Mouse (Mus musculus) stomach, postnatal 0 days (tissue): ENCODE measurements at regions not wholly inside any gene's neighbourhood (a gene's known extent, or its start where the extent isn't known, plus 50 kb on each side); places are given as distances from the start of the nearest gene placed in this dataset.

Source experiments
- ATAC-seq: fragments of 200-750 bp; cut with Nextera tagmentation; 2 replicates; pipeline ENCODE4 v1.8.0; 2017; ENCODE audit not compliant: low FRiP score, low TSS enrichment
- DNase-seq: peaks from one replicate; pipeline ENCODE4 v3.0.0-alpha.2; 2016; ENCODE audit warnings: low spot score
- H3K27ac ChIP-seq: fragments of 300-500 bp; sonication (generic); replicated peaks from 2 replicates; pipeline ENCODE4 v1.5.1; 2014; ENCODE audit warnings: mild to moderate bottlenecking, control low read depth
- H3K27me3 ChIP-seq: fragments of 300-500 bp; sonication (generic); 2 replicates; pipeline ENCODE4 v1.6.1; 2014; ENCODE audit warnings: low read length; ENCODE audit not compliant: control insufficient read depth, insufficient read depth
- H3K36me3 ChIP-seq: fragments of 300-500 bp; sonication (generic); 2 replicates; pipeline ENCODE4 v1.6.1; 2014; ENCODE audit warnings: low read length, mixed read lengths; ENCODE audit not compliant: control insufficient read depth, insufficient read depth
- H3K4me1 ChIP-seq: fragments of 300-500 bp; sonication (generic); replicated peaks from 2 replicates; pipeline ENCODE4 v1.6.1; 2014; ENCODE audit warnings: antibody characterized with exemption; ENCODE audit not compliant: control insufficient read depth, insufficient read depth
- H3K4me2 ChIP-seq: fragments of 300-500 bp; sonication (generic); replicated peaks from 2 replicates; pipeline ENCODE4 v1.6.1; 2014; ENCODE audit warnings: low read depth, mild to moderate bottlenecking, control low read depth, moderate library complexity
- H3K4me3 ChIP-seq: fragments of 300-500 bp; sonication (generic); 2 replicates; pipeline ENCODE4 v1.5.1; 2014; ENCODE audit warnings: low read depth, low read length, control low read depth
- H3K9ac ChIP-seq: fragments of 300-500 bp; sonication (generic); 2 replicates; pipeline ENCODE4 v1.6.1; 2014; ENCODE audit warnings: mild to moderate bottlenecking, low read length, control low read depth, mixed read lengths
- H3K9me3 ChIP-seq: fragments of 300-500 bp; sonication (generic); 2 replicates; pipeline ENCODE4 v1.6.1; 2016; ENCODE audit warnings: low read length; ENCODE audit not compliant: control insufficient read depth
- CTCF ChIP-seq: IDR thresholded peaks from 2 replicates; pipeline ENCODE4 v1.5.1; 2016; ENCODE audit warnings: antibody characterized with exemption, low read depth, mild to moderate bottlenecking, moderate library complexity
- EP300 ChIP-seq: optimal IDR thresholded peaks from 2 replicates; pipeline ENCODE3; 2016; ENCODE audit warnings: antibody characterized with exemption
- WGBS: fragments of 180-500 bp; shearing (Covaris S2); extraction: QIAGEN DNeasy Blood & Tissue Kit; methylation state at CpG from one replicate; pipeline ENCODE4 v1.1.7; 2014; 5-methylcytosine and 5-hydroxymethylcytosine counted together

DNA sequence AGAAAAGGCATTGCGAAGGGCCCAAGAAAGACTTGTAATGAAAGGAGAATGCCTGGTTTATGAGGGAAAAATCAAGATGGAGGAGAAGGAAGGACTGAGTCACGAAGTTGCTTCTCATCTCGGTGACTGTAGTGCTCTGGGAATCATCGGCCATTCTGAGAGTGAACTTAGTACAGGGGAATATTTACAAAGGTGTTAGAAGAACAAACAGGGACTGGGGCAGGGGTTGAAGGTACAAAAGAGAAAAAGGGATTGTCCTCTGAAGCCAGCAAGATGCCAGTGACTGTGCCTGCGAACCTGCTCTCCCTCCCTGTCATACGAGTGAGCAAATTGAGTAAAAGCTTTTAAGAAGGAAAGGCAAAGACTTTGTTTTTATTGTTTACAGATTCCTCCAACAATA, 78.1 kb upstream of the Ywhaq start:
- WGBS = 72% methylated on average over 6 of the region's 6 CpGs

DNA sequence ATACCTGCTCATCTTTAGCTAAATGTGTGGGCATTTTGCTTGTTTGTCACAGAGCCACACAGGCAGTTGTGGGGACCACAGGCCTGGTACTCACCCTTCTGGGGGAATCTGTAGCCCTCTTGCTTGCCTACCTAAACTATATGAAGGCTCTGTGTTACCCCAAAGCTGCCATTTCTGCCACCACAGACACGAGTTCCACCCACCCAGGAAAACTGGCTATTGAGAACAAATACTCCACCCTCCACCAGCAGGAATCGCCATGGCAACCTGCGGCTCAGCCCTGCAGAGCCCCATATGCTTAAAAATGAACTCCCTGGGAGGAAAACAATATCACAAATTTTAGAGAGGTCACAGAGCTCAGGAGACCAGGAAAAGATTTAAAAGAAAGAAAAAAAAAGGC, 76.0 kb upstream of the Ywhaq start:
- DNase-seq (no peak), ATAC-seq (no peak)
- H3K9ac ChIP-seq = no peak overlapping the region
- WGBS = 50% methylated on average over 3 of the region's 3 CpGs
- H3K36me3 ChIP-seq = no peaks in the 10 kb centered on the region
- H3K9me3 ChIP-seq = no peaks in the 10 kb centered on the region
- H3K4me3 ChIP-seq = no peak overlapping the region
- no peak overlapping the region for H3K27ac ChIP-seq
- TF ChIP-seq EP300 = no peak
- no peak for TF ChIP-seq CTCF
- no peaks in the 10 kb centered on the region for H3K4me1 ChIP-seq
- H3K4me2 ChIP-seq = no peak overlapping the region
- no peaks in the 10 kb centered on the region for H3K27me3 ChIP-seq

More for the DNA sequence above, 78.1 kb upstream of the Ywhaq start:
- peak; percentile 35 for DNase-seq
- ATAC-seq = peak; percentile 85
- Histone ChIP-seq H3K36me3 (no peaks in the 10 kb centered on the region), H3K4me3 (no peak overlapping the region), H3K9ac (no peak overlapping the region), H3K4me2 (no peak overlapping the region), H3K27me3 (no peaks in the 10 kb centered on the region), H3K27ac (no peak overlapping the region), H3K9me3 (no peaks in the 10 kb centered on the region), H3K4me1 (no peaks in the 10 kb centered on the region)
- TF ChIP-seq EP300 (no peak), CTCF (no peak)

- WGBS = 55% methylated on average over 8 of the region's 8 CpGs
- Histone ChIP-seq H3K9ac (no peak overlapping the region), H3K27ac (no peak overlapping the region), H3K36me3 (no peaks in the 10 kb centered on the region), H3K4me3 (no peak overlapping the region), H3K4me2 (no peak overlapping the region), H3K4me1 (no peaks in the 10 kb centered on the region), H3K9me3 (no peaks in the 10 kb centered on the region), H3K27me3 (no peaks in the 10 kb centered on the region)
- DNase-seq = no peak
- ATAC-seq = no peak
- no peak for TF ChIP-seq CTCF
- no peak for TF ChIP-seq EP300
These were observed 75.3 kb upstream of the Ywhaq start for GRCm38 (mm10) chr12:21492549-21493291.

- H3K9ac ChIP-seq = no peak overlapping the region
- H3K4me3 ChIP-seq = no peak overlapping the region
- H3K4me1 ChIP-seq = no peaks in the 10 kb centered on the region
- no peak overlapping the region for H3K4me2 ChIP-seq
- no peaks in the 10 kb centered on the region for H3K9me3 ChIP-seq
- no peaks in the 10 kb centered on the region for H3K27me3 ChIP-seq
- whole genome bisulfite sequencing = 92% methylated on average over 2 of the region's 2 CpGs
- no peak for ATAC-seq
- DNase-seq = no peak
- no peaks in the 10 kb centered on the region for H3K36me3 ChIP-seq
- H3K27ac ChIP-seq = no peak overlapping the region
- no peak for TF ChIP-seq CTCF
- TF ChIP-seq EP300 = no peak
These were observed 64.2 kb upstream of the Ywhaq start for GRCm38 (mm10) chr12:21481644-21482043.

DNA sequence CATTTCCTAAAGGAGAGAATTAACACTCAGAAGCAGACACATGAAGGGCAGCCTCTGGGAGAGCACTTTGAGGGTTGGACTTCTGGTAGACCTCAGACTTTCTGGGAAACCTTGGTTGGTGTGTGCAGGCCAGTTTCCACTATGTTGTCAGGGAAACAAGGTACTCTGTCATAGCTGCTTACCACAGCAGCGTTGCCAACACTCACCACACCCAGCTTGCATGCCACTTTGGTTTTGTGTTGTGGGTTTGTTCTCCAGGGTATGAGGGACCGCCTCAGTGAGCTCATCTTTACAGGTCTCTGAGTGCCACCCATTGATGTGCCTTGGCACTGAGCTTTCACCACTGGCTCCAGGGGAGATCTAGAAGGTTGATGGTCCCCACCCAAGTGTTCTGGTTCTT, 62.8 kb upstream of the Ywhaq start:
- Histone ChIP-seq H3K36me3 (no peaks in the 10 kb centered on the region), H3K4me3 (no peak overlapping the region), H3K27ac (no peak overlapping the region), H3K9ac (no peak overlapping the region), H3K9me3 (no peaks in the 10 kb centered on the region), H3K4me2 (no peak overlapping the region), H3K27me3 (no peaks in the 10 kb centered on the region), H3K4me1 (no peaks in the 10 kb centered on the region)
- no peak for DNase-seq
- no peak for TF ChIP-seq EP300
- no peak for TF ChIP-seq CTCF
- ATAC-seq = no peak
- WGBS = 74% methylated on average over 2 of the region's 2 CpGs

DNA sequence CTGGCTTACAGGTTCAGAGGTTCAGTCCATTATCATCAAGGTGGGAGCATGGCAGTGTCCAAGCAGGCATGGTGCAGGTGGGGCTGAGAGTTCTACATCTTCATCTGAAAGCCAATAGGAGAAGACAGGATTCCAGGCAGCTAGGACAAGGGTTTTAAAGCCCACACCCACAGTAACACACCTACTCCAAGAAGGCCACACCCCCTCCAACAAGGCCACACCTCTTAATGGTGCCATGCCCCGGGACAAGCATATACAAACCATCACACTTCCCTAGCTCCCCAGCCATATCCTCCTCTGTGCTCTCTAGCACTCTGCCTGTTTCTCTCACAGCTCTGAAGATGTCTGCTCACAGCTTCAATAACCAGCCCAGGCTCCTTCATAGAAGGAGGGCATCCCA, 61.8 kb upstream of the Ywhaq start:
- DNase-seq (no peak), ATAC-seq (no peak)
- TF ChIP-seq CTCF = no peak
- TF ChIP-seq EP300 = no peak
- 40% methylated on average over 1 of the region's 1 CpGs for WGBS
- H3K27ac ChIP-seq = no peak overlapping the region
- no peak overlapping the region for H3K9ac ChIP-seq
- no peaks in the 10 kb centered on the region for H3K9me3 ChIP-seq
- H3K4me1 ChIP-seq = no peaks in the 10 kb centered on the region
- H3K36me3 ChIP-seq = no peaks in the 10 kb centered on the region
- no peak overlapping the region for H3K4me3 ChIP-seq
- no peak overlapping the region for H3K4me2 ChIP-seq
- no peaks in the 10 kb centered on the region for H3K27me3 ChIP-seq
